Mouse (Mus musculus) thymus, adult 2 months (tissue): ENCODE measurements around the gene Ppp1r15a. TPM values are rescaled to one million over a fixed set of nuclear protein-coding genes. Genes with fewer than 3 reads are reported as not detected.

ENCODE experiments used
- DNase-seq: peaks from one replicate; pipeline ENCODE4 v3.0.0; 2021
- H3K27ac ChIP-seq: fragments of 200-500 bp; 2 replicates; pipeline ENCODE4 v1.5.1; 2012; ENCODE audit warnings: low read length, control low read depth; ENCODE audit not compliant: control insufficient read depth, insufficient read depth
- H3K27me3 ChIP-seq: fragments of 200-500 bp; 2 replicates; pipeline ENCODE4 v1.6.1; 2012; ENCODE audit warnings: mild to moderate bottlenecking, low read length, moderate library complexity, mixed read lengths; ENCODE audit not compliant: control insufficient read depth, insufficient read depth
- H3K36me3 ChIP-seq: fragments of 200-500 bp; 2 replicates; pipeline ENCODE4 v1.6.1; 2012; ENCODE audit warnings: mild to moderate bottlenecking, low read length, moderate library complexity; ENCODE audit not compliant: control insufficient read depth, insufficient read depth
- H3K4me1 ChIP-seq: fragments of 200-500 bp; replicated peaks from 2 replicates; pipeline ENCODE4 v1.6.1; 2012; ENCODE audit warnings: low read length; ENCODE audit not compliant: control insufficient read depth, insufficient read depth
- H3K4me3 ChIP-seq: fragments of 200-500 bp; 2 replicates; pipeline ENCODE4 v1.5.1; 2012; ENCODE audit warnings: mild to moderate bottlenecking, low read length, control low read depth, moderate library complexity; ENCODE audit not compliant: control insufficient read depth, insufficient read depth
- CTCF ChIP-seq: fragments of 200-500 bp; IDR thresholded peaks from 2 replicates; pipeline ENCODE4 v1.5.1; 2012; ENCODE audit warnings: mild to moderate bottlenecking, control low read depth, low read length, moderate library complexity, borderline replicate concordance; ENCODE audit not compliant: control insufficient read depth, poor library complexity, insufficient read depth; ENCODE audit errors: extremely low read depth
- POLR2A ChIP-seq: fragments of 200-500 bp; IDR thresholded peaks from 2 replicates; pipeline ENCODE4 v1.6.1; 2012; ENCODE audit warnings: mild to moderate bottlenecking, low read length, control low read depth, moderate library complexity; ENCODE audit not compliant: control insufficient read depth, poor library complexity, insufficient read depth; ENCODE audit errors: extremely low read depth
- WGBS: fragments of 180-500 bp; shearing (Covaris S2); methylation state at CpG from one replicate; pipeline ENCODE4 v1.1.7; 2018; 5-methylcytosine and 5-hydroxymethylcytosine counted together
- polyA plus RNA-seq: library from polyadenylated mRNA; depleted of rRNA; stranded (reverse); fragments of >200 nt; gene quantifications from 2 replicates; pipeline ENCODE4 v1.2.3, GENCODE M21; 2012

The Ppp1r15a gene
- polyA plus RNA-seq, 1 experiment, result 27.6 TPM

GRCm38 (mm10) chr7:45509912-45510787 is 15.9 kb downstream of the Ppp1r15a start, which contains the start of gene Nucb1:
Nucb1 (minus strand) TSS chr7:45510406.
- Histone ChIP-seq H3K27me3 (no peaks in the 10 kb centered on the region), H3K4me3 (peak within 1 kb of the TSS; percentile 91), H3K4me1 (peaks cover 6% of the 10 kb centered on the region), H3K36me3 (no peaks in the 10 kb centered on the region), H3K27ac (peak within 1 kb of the TSS; percentile 77; the same call in 1 of the 2 replicates)
- WGBS, result 0% methylated on average over 44 of the region's 44 CpGs
- peak; percentile 94 for DNase-seq
- TF ChIP-seq CTCF, result 0 out of 2 replicates have a peak, but pooled peaks have one; percentile 39
- no peak; the same call in 1 of the 2 replicates for TF ChIP-seq POLR2A

GRCm38 (mm10) chr7:45509181-45509882 is 16.7 kb downstream of the Ppp1r15a start:
- no peak for TF ChIP-seq CTCF
- 0 out of 2 replicates have a peak, but pooled peaks have one; percentile 7 for TF ChIP-seq POLR2A
- WGBS, result 15% methylated on average over 19 of the region's 19 CpGs
- Histone ChIP-seq H3K36me3 (no peaks in the 10 kb centered on the region), H3K4me1 (peaks cover 6% of the 10 kb centered on the region), H3K27ac (no peak overlapping the region), H3K4me3 (peak overlapping the region; percentile 91), H3K27me3 (no peaks in the 10 kb centered on the region)
- DNase-seq, result no peak

- no peak overlapping the region for H3K4me3 ChIP-seq
- no peaks in the 10 kb centered on the region for H3K36me3 ChIP-seq
- TF ChIP-seq POLR2A, result no peak
- no peak for TF ChIP-seq CTCF
- no peak overlapping the region for H3K27ac ChIP-seq
- peaks cover 6% of the 10 kb centered on the region for H3K4me1 ChIP-seq
- no peak for DNase-seq
- 92% methylated on average over 6 of the region's 6 CpGs for WGBS
- H3K27me3 ChIP-seq, result no peaks in the 10 kb centered on the region
These were observed 17.5 kb downstream of the Ppp1r15a start for GRCm38 (mm10) chr7:45508561-45508960.

- Histone ChIP-seq H3K36me3 (no peaks in the 10 kb centered on the region), H3K27me3 (no peaks in the 10 kb centered on the region), H3K27ac (no peak overlapping the region), H3K4me3 (no peak overlapping the region), H3K4me1 (peaks cover 6% of the 10 kb centered on the region)
- DNase-seq, result no peak
- TF ChIP-seq CTCF (no peak), POLR2A (no peak)
- WGBS, result 90% methylated on average over 6 of the region's 6 CpGs
These were observed 18.5 kb downstream of the Ppp1r15a start for GRCm38 (mm10) chr7:45507583-45507982.

DNA sequence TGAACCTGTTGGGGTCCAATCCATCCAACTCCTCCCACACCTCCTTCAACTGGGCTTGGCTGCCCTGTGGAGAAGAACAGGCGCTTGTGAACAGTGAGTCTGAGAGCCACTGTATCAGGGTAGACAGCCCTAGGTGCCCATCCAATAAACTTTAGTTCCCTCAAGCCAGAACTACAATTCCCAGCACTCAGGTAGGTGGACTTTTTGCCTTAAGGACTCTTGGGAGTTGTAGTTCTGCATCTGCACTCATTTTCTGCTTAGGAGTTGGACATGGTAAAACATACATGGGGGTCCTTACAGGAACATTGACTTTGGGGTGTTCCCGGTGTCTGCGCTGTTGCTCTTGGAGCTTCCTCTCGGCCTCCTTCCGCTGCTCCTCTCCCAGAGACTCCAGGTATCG is 27.6 kb downstream of the Ppp1r15a start:
- Histone ChIP-seq H3K4me3 (no peak overlapping the region), H3K4me1 (no peaks in the 10 kb centered on the region), H3K27ac (no peak overlapping the region), H3K36me3 (peaks cover 13% of the 10 kb centered on the region), H3K27me3 (no peaks in the 10 kb centered on the region)
- WGBS, result 97% methylated on average over 6 of the region's 6 CpGs
- TF ChIP-seq POLR2A (no peak), CTCF (no peak)
- no peak for DNase-seq

DNA sequence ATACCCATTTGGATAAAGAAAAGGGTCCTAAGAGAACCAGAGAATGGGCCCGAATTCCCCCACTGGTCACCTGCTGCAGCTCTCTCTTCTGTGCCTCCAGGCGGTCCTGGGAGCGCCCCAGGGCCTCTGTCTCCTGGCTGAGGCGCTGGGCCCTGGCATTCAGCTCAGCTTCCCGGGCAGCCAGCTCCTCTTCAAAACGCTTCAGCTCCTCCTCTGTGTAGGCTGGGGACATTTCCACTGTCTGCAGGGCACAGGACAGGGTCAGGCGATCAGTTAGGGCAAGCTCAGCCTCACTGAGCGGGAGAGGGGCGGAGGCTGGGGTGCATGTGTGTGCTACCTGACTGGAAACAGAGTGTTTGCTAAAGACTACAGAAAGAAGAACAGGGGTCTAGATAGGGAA is 31.5 kb downstream of the Ppp1r15a start:
- Histone ChIP-seq H3K36me3 (peaks cover 13% of the 10 kb centered on the region), H3K27ac (no peak overlapping the region), H3K4me1 (0 out of 2 replicates have a peak, but pooled peaks cover 2% of the 10 kb centered on the region), H3K27me3 (no peaks in the 10 kb centered on the region), H3K4me3 (no peak overlapping the region)
- no peak for DNase-seq
- WGBS, result 95% methylated on average over 9 of the region's 9 CpGs
- TF ChIP-seq POLR2A (no peak), CTCF (no peak)
